Mouse (Mus musculus) heart, embryonic 13.5 days (tissue): Measurements from ENCODE around the gene Aqp6. TPM values are rescaled to one million over a fixed set of nuclear protein-coding genes. Genes with fewer than 3 reads are reported as not detected.

Experiments
- ATAC-seq: fragments of 200-750 bp; cut with Nextera tagmentation; 2 replicates; pipeline ENCODE4 v1.8.0; 2017; ENCODE audit warnings: moderate TSS enrichment; ENCODE audit not compliant: insufficient number of reproducible peaks, low FRiP score, low TSS enrichment; ENCODE audit errors: extremely low read depth
- H3K27ac ChIP-seq: fragments of 300-500 bp; sonication (generic); replicated peaks from 2 replicates; pipeline ENCODE4 v1.5.1; 2015; ENCODE audit warnings: moderate library complexity, mild to moderate bottlenecking, inconsistent platforms
- H3K27me3 ChIP-seq: fragments of 300-500 bp; sonication (generic); replicated peaks from 2 replicates; pipeline ENCODE4 v1.6.1; 2015; ENCODE audit warnings: mild to moderate bottlenecking, inconsistent platforms
- H3K36me3 ChIP-seq: fragments of 300-500 bp; sonication (generic); 2 replicates; pipeline ENCODE4 v1.6.1; 2015; ENCODE audit warnings: mild to moderate bottlenecking, inconsistent platforms
- H3K4me1 ChIP-seq: fragments of 300-500 bp; sonication (generic); 2 replicates; pipeline ENCODE4 v1.6.1; 2015; ENCODE audit warnings: inconsistent platforms
- H3K4me2 ChIP-seq: fragments of 300-500 bp; sonication (generic); 2 replicates; pipeline ENCODE4 v1.6.1; 2015; ENCODE audit warnings: inconsistent platforms, mild to moderate bottlenecking, moderate library complexity
- H3K4me3 ChIP-seq: fragments of 300-500 bp; sonication (generic); 2 replicates; pipeline ENCODE4 v1.5.1; 2015; ENCODE audit warnings: moderate library complexity, mild to moderate bottlenecking, inconsistent platforms
- H3K9ac ChIP-seq: fragments of 300-500 bp; sonication (generic); 2 replicates; pipeline ENCODE4 v1.6.1; 2015; ENCODE audit warnings: inconsistent platforms, mild to moderate bottlenecking, moderate library complexity
- H3K9me3 ChIP-seq: fragments of 300-500 bp; sonication (generic); 2 replicates; pipeline ENCODE4 v1.6.1; 2016; ENCODE audit warnings: inconsistent platforms
- WGBS: fragments of 180-500 bp; shearing (Covaris S2); methylation state at CpG from one replicate; pipeline ENCODE4 v1.1.7; 2015; ENCODE audit warnings: mixed read lengths; 5-methylcytosine and 5-hydroxymethylcytosine counted together
- polyA plus RNA-seq: library from polyadenylated mRNA; unstranded; fragments of >200 nt; fragmentation: Nextera tagmentation; extraction: Ambion mirVana; gene quantifications from 2 replicates; pipeline ENCODE4 v1.2.1, GENCODE M21; 2015

Aqp6 gene
- polyA plus RNA-seq: not detected in 2 replicates

DNA sequence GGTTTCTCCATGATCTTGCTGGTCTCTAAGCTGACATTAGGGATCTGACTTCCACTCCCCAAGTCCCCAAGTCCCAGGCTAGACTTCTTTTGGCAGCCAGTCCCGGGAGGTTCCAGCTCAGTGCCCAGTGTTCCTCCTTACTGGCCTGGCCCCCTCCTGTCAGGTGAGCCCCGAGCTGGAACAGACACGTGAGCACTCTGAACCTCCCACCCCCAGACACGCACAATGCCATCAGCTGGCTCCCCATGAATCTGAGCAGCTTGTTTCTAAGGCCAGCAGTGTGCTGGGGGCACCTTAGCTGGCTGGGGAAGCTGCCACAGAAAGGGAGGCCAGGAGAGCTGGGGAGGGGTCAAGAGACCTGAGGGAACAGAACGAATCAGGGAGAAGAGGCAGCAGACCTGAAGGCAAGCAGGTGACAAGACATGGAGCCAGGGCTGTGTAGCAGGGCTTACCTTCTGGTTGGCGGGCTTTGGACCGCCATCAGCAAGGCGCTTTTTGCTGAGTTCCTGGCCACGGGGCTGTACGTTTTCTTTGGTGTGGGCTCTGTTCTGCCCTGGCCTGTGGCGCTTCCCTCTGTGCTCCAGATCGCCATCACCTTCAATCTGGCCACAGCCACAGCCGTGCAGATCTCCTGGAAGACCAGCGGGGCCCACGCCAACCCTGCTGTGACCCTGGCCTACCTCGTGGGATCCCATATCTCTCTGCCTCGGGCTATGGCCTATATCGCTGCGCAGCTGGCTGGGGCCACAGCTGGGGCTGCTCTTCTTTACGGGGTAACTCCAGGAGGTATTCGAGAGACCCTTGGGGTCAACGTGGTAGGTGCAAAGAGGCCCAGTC is at the start of gene Aqp6:
TSS of gene Aqp6 (plus strand) at position 415 of the 837 bp plus-strand sequence.
- Histone ChIP-seq H3K9ac (no peak within 1 kb of the TSS), H3K4me3 (no peak within 1 kb of the TSS), H3K4me2 (no peak within 1 kb of the TSS), H3K9me3 (no peaks in the 10 kb centered on the region), H3K27me3 (peaks cover 82% of the 10 kb centered on the region), H3K27ac (no peak within 1 kb of the TSS), H3K4me1 (peaks cover 45% of the 10 kb centered on the region), H3K36me3 (no peaks in the 10 kb centered on the region)
- ATAC-seq: no peak
- WGBS: 54% methylated on average over 22 of the region's 22 CpGs

- H3K9ac ChIP-seq: no peak overlapping the region
- no peaks in the 10 kb centered on the region for H3K9me3 ChIP-seq
- no peak for ATAC-seq
- no peak overlapping the region for H3K4me2 ChIP-seq
- WGBS: 41% methylated on average over 6 of the region's 6 CpGs
- H3K27me3 ChIP-seq: peaks cover 45% of the 10 kb centered on the region
- no peaks in the 10 kb centered on the region for H3K36me3 ChIP-seq
- H3K4me3 ChIP-seq: no peak overlapping the region
- no peaks in the 10 kb centered on the region for H3K4me1 ChIP-seq
- no peak overlapping the region for H3K27ac ChIP-seq
These were observed 47.4 kb upstream of the Aqp6 start for GRCm38 (mm10) chr15:99553767-99554166.

DNA sequence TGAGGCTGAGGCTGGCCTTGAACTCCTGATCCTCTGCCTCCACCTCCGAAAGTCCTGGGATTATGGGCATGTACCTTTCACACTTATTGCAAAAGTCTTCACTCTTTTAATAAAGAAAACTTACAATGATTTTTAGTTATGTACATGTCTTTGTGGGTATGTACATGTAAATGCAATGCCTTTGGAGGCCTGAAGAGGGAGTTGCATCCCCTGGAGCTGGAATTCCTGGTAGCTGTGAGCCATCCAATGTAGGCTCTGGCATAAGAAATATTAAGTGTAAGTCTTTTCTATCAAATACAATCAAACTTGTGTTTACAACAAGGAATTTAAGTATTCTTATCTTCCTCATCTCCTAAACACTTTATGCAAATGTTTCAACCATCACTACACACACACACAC is 42.3 kb upstream of the Aqp6 start:
- Histone ChIP-seq H3K4me3 (no peak overlapping the region), H3K27ac (no peak overlapping the region), H3K9ac (no peak overlapping the region), H3K9me3 (no peaks in the 10 kb centered on the region), H3K36me3 (no peaks in the 10 kb centered on the region), H3K27me3 (peaks cover 63% of the 10 kb centered on the region), H3K4me1 (no peaks in the 10 kb centered on the region), H3K4me2 (no peak overlapping the region)
- WGBS: 74% methylated on average over 1 of the region's 1 CpGs
- ATAC-seq: no peak

GRCm38 (mm10) chr15:99560246-99560645 is 41.0 kb upstream of the Aqp6 start:
- 72% methylated on average over 10 of the region's 10 CpGs for WGBS

GRCm38 (mm10) chr15:99567371-99567770 is 33.8 kb upstream of the Aqp6 start:
- WGBS: 68% methylated on average over 4 of the region's 4 CpGs

More at GRCm38 (mm10) chr15:99560246-99560645, 41.0 kb upstream of the Aqp6 start:
- Histone ChIP-seq H3K4me2 (no peak overlapping the region), H3K36me3 (no peaks in the 10 kb centered on the region), H3K27me3 (peaks cover 67% of the 10 kb centered on the region), H3K9me3 (no peaks in the 10 kb centered on the region), H3K27ac (no peak overlapping the region), H3K4me1 (no peaks in the 10 kb centered on the region), H3K9ac (no peak overlapping the region), H3K4me3 (no peak overlapping the region)
- ATAC-seq: no peak

DNA sequence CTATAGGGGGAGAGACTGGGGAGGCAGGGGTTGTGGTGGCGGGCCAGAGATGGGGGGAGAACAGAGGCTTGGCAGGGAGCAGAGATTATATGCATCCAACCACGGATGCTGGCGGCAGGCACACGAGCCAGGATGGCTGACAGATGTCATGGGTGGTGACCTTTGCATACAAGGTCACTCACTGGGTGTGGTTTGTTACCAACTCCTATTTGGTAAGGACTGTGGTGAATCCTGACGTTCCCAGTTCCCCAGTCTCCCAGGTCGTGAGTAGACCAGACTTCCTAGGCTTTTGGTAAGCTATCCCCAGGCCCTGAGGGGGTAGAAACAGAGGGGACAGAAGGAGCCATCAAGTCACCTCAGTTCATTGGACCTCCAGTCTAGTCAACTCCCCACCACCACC is 32.5 kb upstream of the Aqp6 start:
- H3K9me3 ChIP-seq: no peaks in the 10 kb centered on the region
- H3K9ac ChIP-seq: no peak overlapping the region
- peaks cover 70% of the 10 kb centered on the region for H3K27me3 ChIP-seq
- WGBS: 58% methylated on average over 6 of the region's 6 CpGs
- ATAC-seq: no peak
- no peak overlapping the region for H3K27ac ChIP-seq
- H3K4me3 ChIP-seq: no peak overlapping the region
- no peaks in the 10 kb centered on the region for H3K4me1 ChIP-seq
- no peaks in the 10 kb centered on the region for H3K36me3 ChIP-seq
- no peak overlapping the region for H3K4me2 ChIP-seq

More at GRCm38 (mm10) chr15:99567371-99567770, 33.8 kb upstream of the Aqp6 start:
- no peaks in the 10 kb centered on the region for H3K9me3 ChIP-seq
- no peak overlapping the region for H3K4me3 ChIP-seq
- H3K4me1 ChIP-seq: no peaks in the 10 kb centered on the region
- H3K9ac ChIP-seq: no peak overlapping the region
- H3K27me3 ChIP-seq: peaks cover 71% of the 10 kb centered on the region
- no peak overlapping the region for H3K4me2 ChIP-seq
- no peaks in the 10 kb centered on the region for H3K36me3 ChIP-seq
- ATAC-seq: no peak
- no peak overlapping the region for H3K27ac ChIP-seq

DNA sequence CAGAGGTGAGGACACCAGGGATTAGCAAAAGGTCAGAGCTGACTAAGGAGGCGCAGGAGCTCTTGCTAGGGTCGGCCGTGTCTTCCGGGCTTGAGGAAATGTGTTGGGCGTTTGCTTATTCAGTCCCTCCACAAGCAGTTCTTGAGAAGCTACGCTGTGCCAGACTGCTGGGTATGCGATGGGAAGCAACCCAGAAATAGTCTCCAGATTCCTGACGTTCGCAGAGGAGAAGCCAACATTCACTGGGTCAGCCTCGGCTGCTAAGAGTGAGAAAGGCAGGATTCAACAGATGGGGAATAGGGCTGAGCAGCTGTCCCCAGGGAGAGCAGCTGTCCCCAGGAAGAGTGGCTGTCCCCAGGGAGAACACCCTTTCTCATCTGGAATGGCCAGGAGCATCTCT is 32.1 kb upstream of the Aqp6 start:
- no peak overlapping the region for H3K4me3 ChIP-seq

GRCm38 (mm10) chr15:99578802-99579485 is 22.3 kb upstream of the Aqp6 start, which contains the start of gene Aqp2:
TSS of gene Aqp2 (plus strand) at chr15:99579055.
- H3K4me3 ChIP-seq: no peak within 1 kb of the TSS

More for the DNA sequence above, 32.1 kb upstream of the Aqp6 start:
- H3K9me3 ChIP-seq: no peaks in the 10 kb centered on the region
- H3K9ac ChIP-seq: no peak overlapping the region
- H3K4me1 ChIP-seq: no peaks in the 10 kb centered on the region
- H3K27me3 ChIP-seq: peaks cover 71% of the 10 kb centered on the region
- no peaks in the 10 kb centered on the region for H3K36me3 ChIP-seq
- no peak overlapping the region for H3K27ac ChIP-seq
- H3K4me2 ChIP-seq: no peak overlapping the region
- WGBS: 67% methylated on average over 10 of the region's 10 CpGs
- no peak for ATAC-seq

DNA sequence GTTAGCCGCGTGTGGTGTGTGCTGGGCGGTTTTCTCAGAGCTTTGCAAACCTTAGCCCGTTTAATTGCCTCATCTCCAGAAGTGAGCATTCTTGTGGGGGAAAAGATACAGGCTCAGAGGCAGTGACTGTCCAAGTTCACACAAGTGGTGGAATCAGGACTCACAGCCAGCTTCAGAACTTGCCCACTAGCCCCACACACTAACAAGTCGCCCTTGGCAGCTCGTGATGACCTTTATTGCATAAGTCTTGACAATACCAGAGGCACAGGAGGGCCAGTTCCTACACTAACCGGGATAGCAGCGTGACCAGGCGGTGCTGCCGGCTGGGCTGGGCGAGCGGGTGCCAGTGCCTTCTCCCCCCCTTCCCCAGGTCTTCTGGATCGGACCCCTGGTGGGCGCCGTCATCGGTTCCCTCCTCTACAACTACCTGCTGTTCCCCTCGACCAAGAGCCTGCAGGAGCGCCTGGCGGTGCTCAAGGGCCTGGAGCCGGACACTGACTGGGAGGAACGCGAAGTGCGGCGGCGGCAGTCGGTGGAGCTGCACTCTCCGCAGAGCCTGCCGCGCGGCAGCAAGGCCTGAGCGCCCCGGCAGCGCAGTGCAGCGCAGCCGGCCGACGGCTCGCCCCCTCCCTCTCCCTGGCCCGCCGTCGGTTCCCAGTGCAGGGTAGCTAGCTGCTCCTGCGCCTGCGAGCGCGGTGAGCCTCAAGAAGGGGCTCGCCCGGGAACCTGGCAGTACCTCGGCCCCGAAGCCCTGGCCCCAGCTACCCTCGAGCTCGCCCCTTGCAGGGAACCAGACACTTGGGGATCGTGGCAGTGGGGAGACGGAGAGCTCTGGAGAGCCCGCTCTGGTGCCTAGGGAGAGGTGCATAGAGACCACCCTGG is 17.5 kb upstream of the Aqp6 start:
- H3K27ac ChIP-seq: no peak overlapping the region
- ATAC-seq: no peak
- no peaks in the 10 kb centered on the region for H3K36me3 ChIP-seq

More at GRCm38 (mm10) chr15:99578802-99579485, 22.3 kb upstream of the Aqp6 start, which contains the start of gene Aqp2:
- no peaks in the 10 kb centered on the region for H3K9me3 ChIP-seq
- 71% methylated on average over 26 of the region's 26 CpGs for WGBS
- no peak within 1 kb of the TSS for H3K27ac ChIP-seq
- H3K27me3 ChIP-seq: peaks cover 94% of the 10 kb centered on the region
- H3K4me2 ChIP-seq: no peak within 1 kb of the TSS
- no peak within 1 kb of the TSS for H3K9ac ChIP-seq
- H3K4me1 ChIP-seq: peaks cover 6% of the 10 kb centered on the region
- 0 out of 2 replicates have a peak, but pooled peaks have one; percentile 29 for ATAC-seq
- no peaks in the 10 kb centered on the region for H3K36me3 ChIP-seq

DNA sequence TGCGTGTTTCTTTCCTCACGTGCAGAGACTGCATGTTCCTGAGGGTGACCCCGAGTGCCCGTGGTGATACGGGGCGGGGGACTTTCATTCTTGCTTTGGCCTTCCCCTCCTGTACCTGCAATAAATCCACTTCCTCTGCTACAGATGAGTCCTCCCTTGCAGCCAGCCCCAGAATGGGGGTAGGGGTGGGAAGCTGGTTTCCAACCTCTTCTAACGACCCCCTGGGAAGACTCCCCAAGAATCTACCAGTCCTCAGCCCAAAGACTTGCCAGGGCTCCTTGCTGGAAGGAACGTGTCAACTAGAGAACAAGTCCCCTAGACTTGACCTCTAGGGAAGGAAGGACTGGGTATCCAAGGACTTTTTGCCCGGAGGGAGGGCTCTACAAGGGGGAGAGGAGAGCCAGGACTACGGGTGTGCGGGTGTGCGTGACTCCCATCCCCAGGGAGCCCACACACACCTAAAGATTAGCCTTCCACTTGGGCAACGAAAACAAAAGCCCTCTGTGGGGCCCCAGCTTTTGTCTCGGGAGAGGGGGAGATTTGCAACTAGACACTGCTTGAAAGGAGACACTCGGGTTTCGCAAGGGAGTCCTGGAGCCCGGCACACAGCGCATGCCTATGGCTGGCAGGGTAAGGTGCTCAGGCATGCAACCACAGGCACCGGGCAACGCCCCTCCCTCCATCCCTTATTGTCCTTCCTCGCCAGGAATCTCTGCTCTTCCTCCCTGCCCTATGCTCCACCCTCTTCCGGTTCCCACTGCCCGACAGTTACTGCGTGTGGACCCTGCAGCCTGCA is 16.6 kb upstream of the Aqp6 start:
- WGBS: 2% methylated on average over 24 of the region's 24 CpGs
- no peaks in the 10 kb centered on the region for H3K36me3 ChIP-seq
- ATAC-seq: no peak
- H3K9ac ChIP-seq: peak overlapping the region; percentile 61; the same call in 1 of the 2 replicates
- peak overlapping the region; percentile 71 for H3K4me2 ChIP-seq
- peak overlapping the region; percentile 49 for H3K4me3 ChIP-seq
- H3K4me1 ChIP-seq: peaks cover 27% of the 10 kb centered on the region
- no peaks in the 10 kb centered on the region for H3K9me3 ChIP-seq
- peaks cover 100% of the 10 kb centered on the region for H3K27me3 ChIP-seq
- no peak overlapping the region for H3K27ac ChIP-seq

More for the DNA sequence above, 17.5 kb upstream of the Aqp6 start:
- H3K4me1 ChIP-seq: peaks cover 19% of the 10 kb centered on the region
- H3K9me3 ChIP-seq: no peaks in the 10 kb centered on the region
- peak overlapping the region; percentile 71 for H3K4me2 ChIP-seq
- peaks cover 100% of the 10 kb centered on the region for H3K27me3 ChIP-seq
- H3K4me3 ChIP-seq: peak overlapping the region; percentile 49
- 3% methylated on average over 47 of the region's 54 CpGs for whole genome bisulfite sequencing
- peak overlapping the region; percentile 61 for H3K9ac ChIP-seq
